Mouse (Mus musculus): ENCODE results near the gene Fbxo9. TPM values are rescaled to one million over a fixed set of nuclear protein-coding genes. Genes with fewer than 3 reads are reported as not detected.
"Not testable (repeated sequence)": the region's sequence is repeated elsewhere in the genome, so short reads cannot be mapped to it uniquely, and the experiment has no call there.

Fbxo9 gene
- polyA plus RNA-seq (2015; fragmentation: Nextera tagmentation; extraction: Ambion mirVana) = 49.9 and 50.3 TPM in 2 replicates

GRCm38 (mm10) chr9:78108796-78109239, at the start of gene Fbxo9, which contains the start of gene Ick:
TSS of gene Fbxo9 (minus strand) at chr9:78109065.
TSS of gene Ick (plus strand) at chr9:78109192.
- Histone ChIP-seq H3K4me3 (replicated peaks; ENCODE audit: low read depth, low read length) (peak within 1 kb of the TSS; percentile 85), H3K4me2 (ENCODE audit: low read length) (peak within 1 kb of the TSS; percentile 83), H3K36me3 (ENCODE audit: insufficient read depth, low read length) (no peaks in the 10 kb centered on the region), H3K27ac (peak within 1 kb of the TSS; percentile 98), H3K27me3 (ENCODE audit: insufficient read depth, low read length) (no peaks in the 10 kb centered on the region), H3K9ac (ENCODE audit: low read depth, low read length) (peak within 1 kb of the TSS; percentile 92), H3K4me1 (replicated peaks; ENCODE audit: insufficient read depth, low read length) (peaks cover 15% of the 10 kb centered on the region; the same call in 1 of the 2 replicates), H3K9me3 (replicated peaks; ENCODE audit: low read length) (no peaks in the 10 kb centered on the region)
- ATAC-seq (replicated peaks; ENCODE audit: low FRiP score, low read depth) = peak; percentile 89
- 0% methylated on average over 20 of the region's 20 CpGs for WGBS
- DNase-seq (ENCODE audit: low spot score) = peak; percentile 98
- TF ChIP-seq CTCF (IDR thresholded peaks at IDR 0.05; ENCODE audit: low read depth) = no peak

DNA sequence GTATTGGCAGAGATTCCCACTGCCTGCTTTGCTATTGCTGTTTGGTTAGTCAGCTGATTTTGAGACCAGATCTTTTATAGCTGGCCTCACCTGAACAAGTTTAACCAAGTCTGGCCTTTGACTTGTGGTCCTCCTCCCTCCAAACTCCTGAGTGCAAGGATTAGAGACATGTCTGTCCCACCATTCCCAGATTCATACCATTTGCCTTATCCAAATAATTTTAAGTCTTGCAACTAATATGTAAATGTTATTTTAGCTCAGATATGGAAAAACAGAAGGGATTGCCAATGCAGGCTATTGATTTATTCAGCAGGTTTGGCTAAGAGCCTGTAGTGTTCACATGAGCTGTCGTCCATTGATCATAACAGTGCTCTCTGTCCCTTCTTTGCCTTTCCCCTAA, 48.4 kb upstream of the Fbxo9 start:
- ATAC-seq (replicated peaks; ENCODE audit: low FRiP score, low read depth) = no peak
- Histone ChIP-seq H3K9me3 (replicated peaks; ENCODE audit: low read length) (no peaks in the 10 kb centered on the region), H3K4me3 (replicated peaks; ENCODE audit: low read depth, low read length) (no peak overlapping the region), H3K9ac (ENCODE audit: low read depth, low read length) (no peak overlapping the region), H3K27me3 (ENCODE audit: insufficient read depth, low read length) (no peaks in the 10 kb centered on the region), H3K4me2 (ENCODE audit: low read length) (no peak overlapping the region), H3K36me3 (ENCODE audit: insufficient read depth, low read length) (peaks cover 51% of the 10 kb centered on the region), H3K27ac (no peak overlapping the region), H3K4me1 (replicated peaks; ENCODE audit: insufficient read depth, low read length) (no peaks in the 10 kb centered on the region)
- no peak for DNase-seq (ENCODE audit: low spot score)
- WGBS = 88% methylated on average over 1 of the region's 1 CpGs
- TF ChIP-seq CTCF (IDR thresholded peaks at IDR 0.05; ENCODE audit: low read depth) = no peak

- Histone ChIP-seq H3K36me3 (ENCODE audit: insufficient read depth, low read length) (peaks cover 25% of the 10 kb centered on the region; the same call in 1 of the 2 replicates), H3K27ac (peak overlapping the region; percentile 63; the same call in 1 of the 2 replicates)
- DNase-seq (ENCODE audit: low spot score) = peak; percentile 85
These were observed 45.5 kb upstream of the Fbxo9 start for GRCm38 (mm10) chr9:78154211-78154977.

GRCm38 (mm10) chr9:78149770-78150169, 40.9 kb upstream of the Fbxo9 start:
- not testable (repeated sequence) for H3K36me3 ChIP-seq (ENCODE audit: insufficient read depth, low read length); H3K27me3 ChIP-seq (ENCODE audit: insufficient read depth, low read length); H3K4me1 ChIP-seq (replicated peaks; ENCODE audit: insufficient read depth, low read length); H3K9ac ChIP-seq (ENCODE audit: low read depth, low read length); ATAC-seq (replicated peaks; ENCODE audit: low FRiP score, low read depth); H3K4me2 ChIP-seq (ENCODE audit: low read length); H3K27ac ChIP-seq; H3K4me3 ChIP-seq (replicated peaks; ENCODE audit: low read depth, low read length); H3K9me3 ChIP-seq (replicated peaks; ENCODE audit: low read length)
- WGBS = 80% methylated on average over 2 of the region's 2 CpGs
- peak; percentile 18 for DNase-seq (ENCODE audit: low spot score)

More at GRCm38 (mm10) chr9:78154211-78154977, 45.5 kb upstream of the Fbxo9 start:
- H3K9me3 ChIP-seq (replicated peaks; ENCODE audit: low read length) = no peaks in the 10 kb centered on the region
- 64% methylated on average over 11 of the region's 11 CpGs for WGBS
- H3K27me3 ChIP-seq (ENCODE audit: insufficient read depth, low read length) = no peaks in the 10 kb centered on the region
- H3K4me1 ChIP-seq (replicated peaks; ENCODE audit: insufficient read depth, low read length) = no peaks in the 10 kb centered on the region
- no peak overlapping the region for H3K9ac ChIP-seq (ENCODE audit: low read depth, low read length)
- TF ChIP-seq CTCF (IDR thresholded peaks at IDR 0.05; ENCODE audit: low read depth) = no peak; the same call in 1 of the 2 replicates
- H3K4me3 ChIP-seq (replicated peaks; ENCODE audit: low read depth, low read length) = no peak overlapping the region
- peak; percentile 58; the same call in 1 of the 2 replicates for ATAC-seq (replicated peaks; ENCODE audit: low FRiP score, low read depth)
- H3K4me2 ChIP-seq (ENCODE audit: low read length) = no peak overlapping the region

- DNase-seq (ENCODE audit: low spot score) (no peak), ATAC-seq (replicated peaks; ENCODE audit: low FRiP score, low read depth) (no peak)
- no peak for TF ChIP-seq CTCF (IDR thresholded peaks at IDR 0.05; ENCODE audit: low read depth)
- WGBS = 96% methylated on average over 6 of the region's 6 CpGs
- H3K9ac ChIP-seq (ENCODE audit: low read depth, low read length) = no peak overlapping the region
- H3K4me3 ChIP-seq (replicated peaks; ENCODE audit: low read depth, low read length) = no peak overlapping the region
- H3K27ac ChIP-seq = no peak overlapping the region
- no peaks in the 10 kb centered on the region for H3K27me3 ChIP-seq (ENCODE audit: insufficient read depth, low read length)
- H3K4me2 ChIP-seq (ENCODE audit: low read length) = no peak overlapping the region
- no peaks in the 10 kb centered on the region for H3K4me1 ChIP-seq (replicated peaks; ENCODE audit: insufficient read depth, low read length)
- H3K9me3 ChIP-seq (replicated peaks; ENCODE audit: low read length) = no peaks in the 10 kb centered on the region
- peaks cover 3% of the 10 kb centered on the region; the same call in 1 of the 2 replicates for H3K36me3 ChIP-seq (ENCODE audit: insufficient read depth, low read length)
These were observed 39.3 kb upstream of the Fbxo9 start for GRCm38 (mm10) chr9:78148149-78148548.

GRCm38 (mm10) chr9:78146627-78147026, 37.8 kb upstream of the Fbxo9 start:
- Histone ChIP-seq H3K4me2 (ENCODE audit: low read length) (no peak overlapping the region), H3K9ac (ENCODE audit: low read depth, low read length) (no peak overlapping the region), H3K4me3 (replicated peaks; ENCODE audit: low read depth, low read length) (no peak overlapping the region), H3K27me3 (ENCODE audit: insufficient read depth, low read length) (no peaks in the 10 kb centered on the region), H3K4me1 (replicated peaks; ENCODE audit: insufficient read depth, low read length) (no peaks in the 10 kb centered on the region), H3K9me3 (replicated peaks; ENCODE audit: low read length) (no peaks in the 10 kb centered on the region), H3K27ac (no peak overlapping the region), H3K36me3 (ENCODE audit: insufficient read depth, low read length) (peaks cover 13% of the 10 kb centered on the region)
- 81% methylated on average over 6 of the region's 6 CpGs for WGBS
- no peak for TF ChIP-seq CTCF (IDR thresholded peaks at IDR 0.05; ENCODE audit: low read depth)
- ATAC-seq (replicated peaks; ENCODE audit: low FRiP score, low read depth) = no peak
- no peak for DNase-seq (ENCODE audit: low spot score)
